Mouse (Mus musculus) heart, adult 2 months (tissue): ENCODE measurements around the gene Mpdu1.

Experiments used
- CTCF ChIP-seq: fragments of 200-600 bp; IDR thresholded peaks from 2 replicates; pipeline ENCODE4 v1.8.1; 2022; ENCODE audit warnings: antibody characterized with exemption, mild to moderate bottlenecking, moderate library complexity
- EP300 ChIP-seq: fragments of 200-500 bp; IDR thresholded peaks from 2 replicates; pipeline ENCODE4 v1.6.1; 2011; ENCODE audit warnings: low read depth, low read length, control low read depth; ENCODE audit not compliant: insufficient read depth

DNA sequence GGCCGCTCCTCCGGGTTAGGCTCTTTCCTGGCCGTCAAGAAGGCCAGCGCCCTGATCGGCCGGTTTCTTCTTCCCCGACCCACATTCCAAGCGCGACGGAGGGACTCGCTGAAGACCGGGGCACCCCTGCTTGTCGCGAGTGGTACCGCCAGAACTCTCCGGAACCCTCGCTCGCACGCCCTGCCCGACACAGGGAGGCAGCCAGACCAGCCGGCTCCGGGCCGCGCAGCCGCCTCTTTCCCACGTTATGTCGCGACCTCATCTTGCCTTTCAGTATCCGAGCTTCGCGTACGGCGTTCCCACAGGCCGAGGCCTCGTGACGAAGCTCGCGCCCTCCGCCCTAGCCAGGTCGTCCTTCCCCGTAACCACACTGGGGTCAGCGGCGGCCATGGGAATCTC lies 9.3 kb upstream of the Mpdu1 start:
- no peak for TF ChIP-seq CTCF
- TF ChIP-seq EP300: no peak
